Mouse (Mus musculus) MEL (cell line): Measurements from ENCODE around the gene Rpl26. TPM values are rescaled to one million over a fixed set of nuclear protein-coding genes. Genes with fewer than 3 reads are reported as not detected.

Experiments
- DNase-seq: peaks from one replicate; pipeline ENCODE4 v3.0.0; 2011; ENCODE audit warnings: low read depth, low spot score
- H3K27ac ChIP-seq: 2 replicates; pipeline ENCODE4 v1.5.1; 2012; ENCODE audit warnings: low read depth, mild to moderate bottlenecking, control low read depth, low read length, moderate library complexity; ENCODE audit not compliant: control insufficient read depth
- H3K27me3 ChIP-seq, 2 experiments: fragments of 150-350 bp in 1 of 2; sonication (generic) in 1 of 2; 2 replicates each; pipeline ENCODE4 v1.6.1; 2012; ENCODE audit warnings: low read length in 2 of 2, mild to moderate bottlenecking in 2 of 2, improper control_type of control experiment in 1 of 2, moderate library complexity in 1 of 2; ENCODE audit not compliant: insufficient read depth in 2 of 2, control insufficient read depth in 1 of 2
- H3K36me3 ChIP-seq, 2 experiments: 2 replicates each; pipeline ENCODE4 v1.6.1; 2012 to 2014; ENCODE audit warnings: low read length in 2 of 2, improper control_type of control experiment in 1 of 2, inconsistent platforms in 1 of 2, mild to moderate bottlenecking in 1 of 2; ENCODE audit not compliant: insufficient read depth in 2 of 2, control insufficient read depth in 1 of 2
- H3K4me1 ChIP-seq, 2 experiments: fragments of 150-350 bp in 1 of 2; sonication (generic) in 1 of 2; 2 replicates each; pipeline ENCODE4 v1.6.1; 2012; ENCODE audit warnings: low read length in 2 of 2, improper control_type of control experiment in 1 of 2, mild to moderate bottlenecking in 1 of 2; ENCODE audit not compliant: insufficient read depth in 2 of 2, control insufficient read depth in 1 of 2
- H3K4me3 ChIP-seq, 2 experiments: fragments of 150-350 bp in 1 of 2; sonication (generic) in 1 of 2; 2 replicates each; pipeline ENCODE4 v1.5.1; 2012; ENCODE audit warnings: low read depth in 2 of 2, low read length in 2 of 2, mild to moderate bottlenecking in 2 of 2, moderate library complexity in 2 of 2, control low read depth in 1 of 2, improper control_type of control experiment in 1 of 2; ENCODE audit not compliant: control insufficient read depth in 1 of 2, insufficient read depth in 1 of 2
- H3K79me2 ChIP-seq: 2 replicates; pipeline ENCODE4 v1.6.1; 2012; ENCODE audit warnings: mild to moderate bottlenecking, low read length, moderate library complexity; ENCODE audit not compliant: control insufficient read depth, poor library complexity, insufficient read depth
- H3K9ac ChIP-seq: 2 replicates; pipeline ENCODE4 v1.6.1; 2012; ENCODE audit warnings: low read depth, mild to moderate bottlenecking, control low read depth, low read length, moderate library complexity; ENCODE audit not compliant: control insufficient read depth, poor library complexity, severe bottlenecking
- H3K9me3 ChIP-seq: fragments of 150-350 bp; sonication (generic); replicated peaks from 2 replicates; pipeline ENCODE4 v1.6.1; 2012; ENCODE audit warnings: mild to moderate bottlenecking, low read length, improper control_type of control experiment, moderate library complexity; ENCODE audit not compliant: insufficient read depth
- BHLHE40 ChIP-seq: IDR thresholded peaks from 2 replicates; pipeline ENCODE4 v1.6.1; 2012; ENCODE audit warnings: low read depth, mild to moderate bottlenecking, inconsistent platforms, low read length, improper control_type of control experiment, borderline replicate concordance
- CHD2 ChIP-seq: IDR thresholded peaks from 2 replicates; pipeline ENCODE4 v1.6.1; 2011; ENCODE audit warnings: low read length, improper control_type of control experiment
- CTCF ChIP-seq, 3 experiments: IDR thresholded peaks in 2 of 3; conservative IDR thresholded peaks in 1 of 3; 2 replicates each; pipeline ENCODE4 v1.5.1; 2011 to 2012; ENCODE audit warnings: low read length in 3 of 3, low read depth in 2 of 3, mild to moderate bottlenecking in 2 of 3, improper control_type of control experiment in 1 of 3, inconsistent platforms in 1 of 3, mixed read lengths in 1 of 3, moderate library complexity in 1 of 3; ENCODE audit not compliant: control insufficient read depth in 1 of 3, insufficient read depth in 1 of 3, poor library complexity in 1 of 3, severe bottlenecking in 1 of 3
- E2F4 ChIP-seq: IDR thresholded peaks from 2 replicates; pipeline ENCODE4 v1.6.1; 2011; ENCODE audit warnings: low read depth, low read length, improper control_type of control experiment, borderline replicate concordance
- EP300 ChIP-seq, 2 experiments: IDR thresholded peaks; 2 replicates each; pipeline ENCODE4 v1.6.1; 2011; ENCODE audit warnings: improper control_type of control experiment in 2 of 2, low read length in 2 of 2, low read depth in 1 of 2, mild to moderate bottlenecking in 1 of 2
- ETS1 ChIP-seq: IDR thresholded peaks from 2 replicates; pipeline ENCODE4 v1.6.1; 2012; ENCODE audit warnings: low read depth, mild to moderate bottlenecking, inconsistent platforms, low read length, improper control_type of control experiment, moderate library complexity
- GABPA ChIP-seq: IDR thresholded peaks from 2 replicates; pipeline ENCODE4 v1.6.1; 2012; ENCODE audit warnings: low read depth, mild to moderate bottlenecking, inconsistent platforms, low read length, improper control_type of control experiment, moderate library complexity
- HCFC1 ChIP-seq: IDR thresholded peaks from 2 replicates; pipeline ENCODE4 v1.6.1; 2012; ENCODE audit warnings: low read depth, mild to moderate bottlenecking, inconsistent platforms, low read length, improper control_type of control experiment, moderate library complexity
- JUND ChIP-seq: IDR thresholded peaks from 2 replicates; pipeline ENCODE4 v1.6.1; 2011; ENCODE audit warnings: low read depth, mild to moderate bottlenecking, improper control_type of control experiment, low read length
- KAT2A ChIP-seq: conservative IDR thresholded peaks from 2 replicates; pipeline ENCODE4 v1.6.1; 2012; ENCODE audit warnings: low read depth, low read length, improper control_type of control experiment, inconsistent platforms
- MAFK ChIP-seq: IDR thresholded peaks from 2 replicates; pipeline ENCODE4 v1.6.1; 2011; ENCODE audit warnings: low read depth, mild to moderate bottlenecking, low read length, improper control_type of control experiment, borderline replicate concordance
- MAZ ChIP-seq: IDR thresholded peaks from 2 replicates; pipeline ENCODE4 v1.6.1; 2012; ENCODE audit warnings: low read depth, mild to moderate bottlenecking, inconsistent platforms, low read length, improper control_type of control experiment
- MEF2A ChIP-seq: IDR thresholded peaks from 2 replicates; pipeline ENCODE4 v1.6.1; 2014; ENCODE audit warnings: low read depth, mild to moderate bottlenecking, inconsistent platforms, low read length, improper control_type of control experiment; ENCODE audit not compliant: poor library complexity, insufficient replicate concordance, severe bottlenecking; ENCODE audit errors: extremely low read depth
- MXI1 ChIP-seq: IDR thresholded peaks from 2 replicates; pipeline ENCODE4 v1.6.1; 2011; ENCODE audit warnings: mild to moderate bottlenecking, low read depth, low read length, improper control_type of control experiment
- MYB ChIP-seq: IDR thresholded peaks from 2 replicates; pipeline ENCODE4 v1.6.1; 2011; ENCODE audit warnings: mild to moderate bottlenecking, low read depth, low read length, improper control_type of control experiment
- MYC ChIP-seq: IDR thresholded peaks from 2 replicates; pipeline ENCODE4 v1.6.1; 2011; ENCODE audit warnings: low read depth, mild to moderate bottlenecking, low read length, improper control_type of control experiment, moderate library complexity
- NELFE ChIP-seq: IDR thresholded peaks from 2 replicates; pipeline ENCODE4 v1.6.1; 2011; ENCODE audit warnings: low read depth, low read length, improper control_type of control experiment
- NRF1 ChIP-seq: IDR thresholded peaks from 2 replicates; pipeline ENCODE4 v1.6.1; 2014; ENCODE audit warnings: low read depth, mild to moderate bottlenecking, inconsistent platforms, low read length, improper control_type of control experiment, moderate library complexity; ENCODE audit not compliant: poor library complexity, insufficient read depth, severe bottlenecking
- POLR2AphosphoS5 ChIP-seq: IDR thresholded peaks from 2 replicates; pipeline ENCODE4 v1.6.1; 2012; ENCODE audit warnings: low read depth, borderline replicate concordance, mild to moderate bottlenecking, inconsistent platforms, low read length, moderate library complexity, mixed read lengths
- RCOR1 ChIP-seq: IDR thresholded peaks from 2 replicates; pipeline ENCODE4 v1.6.1; 2012; ENCODE audit warnings: low read depth, mild to moderate bottlenecking, inconsistent platforms, low read length, improper control_type of control experiment
- SIN3A ChIP-seq: IDR thresholded peaks from 2 replicates; pipeline ENCODE4 v1.6.1; 2012; ENCODE audit warnings: low read length, improper control_type of control experiment, inconsistent platforms
- SMC3 ChIP-seq: IDR thresholded peaks from 2 replicates; pipeline ENCODE4 v1.6.1; 2011; ENCODE audit warnings: low read depth, low read length, improper control_type of control experiment
- TAL1 ChIP-seq: IDR thresholded peaks from 2 replicates; pipeline ENCODE4 v1.6.1; 2012; ENCODE audit warnings: mild to moderate bottlenecking, inconsistent platforms, low read length, moderate library complexity, mixed read lengths
- TBP ChIP-seq: IDR thresholded peaks from 2 replicates; pipeline ENCODE4 v1.8.0; 2011; ENCODE audit warnings: low read depth, low read length, improper control_type of control experiment
- UBTF ChIP-seq: IDR thresholded peaks from 2 replicates; pipeline ENCODE4 v1.6.1; 2012; ENCODE audit warnings: low read depth, mild to moderate bottlenecking, inconsistent platforms, low read length, improper control_type of control experiment, moderate library complexity, borderline replicate concordance; ENCODE audit not compliant: insufficient read depth
- USF1 ChIP-seq: IDR thresholded peaks from 2 replicates; pipeline ENCODE4 v1.6.1; 2014; ENCODE audit warnings: low read depth, mild to moderate bottlenecking, inconsistent platforms, low read length, improper control_type of control experiment, moderate library complexity
- USF2 ChIP-seq, 2 experiments: IDR thresholded peaks; 2 replicates each; pipeline ENCODE4 v1.6.1; 2011 to 2012; ENCODE audit warnings: improper control_type of control experiment in 2 of 2, low read length in 2 of 2, borderline replicate concordance in 1 of 2, inconsistent platforms in 1 of 2, low read depth in 1 of 2, mild to moderate bottlenecking in 1 of 2; ENCODE audit not compliant: insufficient read depth in 1 of 2
- ZC3H11A ChIP-seq: IDR thresholded peaks from 2 replicates; pipeline ENCODE4 v1.6.1; 2012; ENCODE audit warnings: low read depth, mild to moderate bottlenecking, inconsistent platforms, low read length, improper control_type of control experiment
- ZKSCAN1 ChIP-seq: IDR thresholded peaks from 2 replicates; pipeline ENCODE4 v1.6.1; 2012; ENCODE audit warnings: low read depth, mild to moderate bottlenecking, inconsistent platforms, low read length, improper control_type of control experiment, moderate library complexity
- ZMIZ1 ChIP-seq: IDR thresholded peaks from 2 replicates; pipeline ENCODE4 v1.6.1; 2012; ENCODE audit warnings: low read depth, mild to moderate bottlenecking, inconsistent platforms, low read length, improper control_type of control experiment, moderate library complexity
- ZNF384 ChIP-seq: IDR thresholded peaks from 2 replicates; pipeline ENCODE4 v1.6.1; 2012; ENCODE audit warnings: low read depth, mild to moderate bottlenecking, inconsistent platforms, low read length, improper control_type of control experiment
- polyA plus RNA-seq, 2 experiments: library from polyadenylated mRNA; stranded (reverse) in 1 of 2; unstranded in 1 of 2; fragments of >175 nt in 1 of 2; fragments of >200 nt in 1 of 2; gene quantifications; 2 replicates each; pipeline versions ENCODE4 v1.2.1 to v1.2.4; 2012; ENCODE audit warnings: low replicate concordance in 2 of 2, low read depth in 1 of 2; ENCODE audit not compliant: insufficient read length in 2 of 2, insufficient read depth in 1 of 2, missing spikeins in 1 of 2
- total RNA-seq: library from RNA; depleted of rRNA; stranded (reverse); fragments of 300-350 nt; gene quantifications from 2 replicates; pipeline ENCODE4 v1.2.3, GENCODE M21; 2012

Rpl26 gene
- total and polyA plus RNA-seq, 3 experiments: 3,167 to 5,512 TPM; not detected in 1

GRCm38 (mm10) chr11:68898790-68899189 lies 2.6 kb upstream of the Rpl26 start (continued):
- TF ChIP-seq RCOR1 (peak; percentile 84; the same call in 1 of the 2 replicates), TAL1 (peak; percentile 64), E2F4 (no peak), CHD2 (no peak), NELFE (peak; percentile 45; the same call in 1 of the 2 replicates), USF2 (IDR thresholded peaks at IDR 0.05; ENCODE audit: borderline replicate concordance in 1 of 2, insufficient read depth in 1 of 2, low read depth in 1 of 2, low read length in 2 of 2) (no peak), JUND (0 out of 2 replicates have a peak, but pooled peaks have one; percentile 57), EP300 (IDR thresholded peaks at IDR 0.05; ENCODE audit: low read depth in 1 of 2, low read length in 2 of 2) (peak; percentile 87 to 94), ZKSCAN1 (no peak), SMC3 (no peak), BHLHE40 (no peak), ZC3H11A (no peak), SIN3A (peak; percentile 60; the same call in 1 of the 2 replicates), ZNF384 (no peak), MXI1 (no peak), MAZ (no peak), POLR2AphosphoS5 (no peak), MYB (peak; percentile 62), ETS1 (peak; percentile 91)

DNA sequence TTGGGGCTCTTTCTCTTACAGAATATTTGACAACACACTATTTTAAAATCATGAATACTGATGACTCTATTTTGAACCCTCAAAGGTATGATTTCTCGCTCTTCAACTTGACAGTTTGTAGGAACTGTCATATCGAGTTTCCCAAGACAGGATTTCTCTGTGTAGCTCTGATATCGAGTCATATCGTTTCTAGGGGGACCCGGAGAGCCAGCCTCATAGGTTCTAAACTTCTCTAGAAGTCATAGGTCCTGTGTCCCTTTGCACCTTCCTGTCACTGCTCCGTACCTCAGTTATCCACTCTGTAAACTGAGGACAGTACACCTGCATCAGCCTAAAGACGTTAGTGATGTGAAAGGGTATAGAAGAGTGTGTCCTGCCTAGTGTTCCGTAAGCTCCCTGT lies 1.6 kb upstream of the Rpl26 start:
- H3K9ac ChIP-seq: peak overlapping the region; percentile 69
- H3K27ac ChIP-seq: peak overlapping the region; percentile 92
- H3K4me3 ChIP-seq: peak overlapping the region; percentile 55 to 61
- DNase-seq: peak; percentile 90
- H3K79me2 ChIP-seq: peaks cover 22% of the 10 kb centered on the region
- no peaks in the 10 kb centered on the region for H3K27me3 ChIP-seq
- H3K36me3 ChIP-seq: peaks cover 21 to 48% of the 10 kb centered on the region in 2 experiments
- H3K9me3 ChIP-seq: no peaks in the 10 kb centered on the region
- peaks cover 3 to 44% of the 10 kb centered on the region in 2 experiments; a peak in 3 of 4 replicates for H3K4me1 ChIP-seq
- TF ChIP-seq USF2 (IDR thresholded peaks at IDR 0.05; ENCODE audit: borderline replicate concordance in 1 of 2, insufficient read depth in 1 of 2, low read depth in 1 of 2, low read length in 2 of 2) (no peak), POLR2AphosphoS5 (no peak), EP300 (IDR thresholded peaks at IDR 0.05; ENCODE audit: low read depth in 1 of 2, low read length in 2 of 2) (peak; percentile 86 to 92), MXI1 (peak; percentile 27), ZNF384 (no peak), BHLHE40 (no peak), USF1 (no peak), ZMIZ1 (no peak), CHD2 (no peak), MYB (peak; percentile 79), ZC3H11A (no peak), NRF1 (no peak), UBTF (no peak), MEF2A (no peak), NELFE (peak; percentile 48; the same call in 1 of the 2 replicates), SMC3 (no peak), ETS1 (peak; percentile 50; the same call in 1 of the 2 replicates), GABPA (no peak), CTCF (IDR thresholded peaks at IDR 0.05 in 2 of 3, conservative IDR thresholded peaks at IDR 0.05 in 1 of 3; ENCODE audit: control insufficient read depth in 1 of 3, insufficient read depth in 1 of 3, low read depth in 2 of 3, low read length in 3 of 3, poor library complexity in 1 of 3, severe bottlenecking in 1 of 3) (no peak), TAL1 (peak; percentile 55), SIN3A (peak; percentile 87), HCFC1 (no peak), TBP (peak; percentile 85), KAT2A (no peak), MYC (0 out of 2 replicates have a peak, but pooled peaks have one; percentile 29), MAFK (no peak)
